Mouse (Mus musculus) right cerebral cortex, adult 2 months (tissue): ENCODE data around the gene Vmn2r8.
"Not testable (repeated sequence)": the region's sequence is repeated elsewhere in the genome, so short reads cannot be mapped to it uniquely, and the experiment has no call there.

Experiments used
- DNase-seq, 2 experiments: peaks; one replicate each; pipeline ENCODE4 v3.0.0; 2021 to 2022; ENCODE audit warnings: low spot score in 2 of 2

The Vmn2r8 gene

GRCm38 (mm10) chr5:108808750-108809149 is at the start of gene Vmn2r8:
TSS of gene Vmn2r8 (minus strand) at chr5:108808850.
- not testable (repeated sequence) for DNase-seq

DNA sequence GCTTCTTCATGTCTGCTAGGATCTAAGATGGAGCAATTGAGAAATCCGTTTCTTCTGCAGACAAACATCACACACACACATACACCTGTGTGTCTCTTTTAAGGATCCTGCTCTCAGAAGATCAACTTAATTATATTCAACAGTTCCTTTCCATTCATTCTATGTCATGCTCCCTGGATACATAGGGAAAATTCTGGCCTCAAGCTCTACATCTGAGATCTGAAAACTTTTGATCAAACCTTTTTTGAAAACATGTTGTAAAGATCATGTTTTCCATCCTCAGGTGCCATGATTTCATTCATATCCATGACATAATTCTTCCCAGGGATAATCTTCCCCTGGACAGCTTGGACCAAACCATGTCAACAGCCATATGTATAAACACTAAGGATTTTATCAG is 43.9 kb upstream of the Vmn2r8 start, which contains the start of gene Vmn2r9:
Vmn2r9 (minus strand) TSS at position 101 of the 400 bp plus-strand sequence.
- not testable (repeated sequence) for DNase-seq

- no peak for DNase-seq
Observed at GRCm38 (mm10) chr5:108849466-108849865, 40.8 kb upstream of the Vmn2r8 start.

DNA sequence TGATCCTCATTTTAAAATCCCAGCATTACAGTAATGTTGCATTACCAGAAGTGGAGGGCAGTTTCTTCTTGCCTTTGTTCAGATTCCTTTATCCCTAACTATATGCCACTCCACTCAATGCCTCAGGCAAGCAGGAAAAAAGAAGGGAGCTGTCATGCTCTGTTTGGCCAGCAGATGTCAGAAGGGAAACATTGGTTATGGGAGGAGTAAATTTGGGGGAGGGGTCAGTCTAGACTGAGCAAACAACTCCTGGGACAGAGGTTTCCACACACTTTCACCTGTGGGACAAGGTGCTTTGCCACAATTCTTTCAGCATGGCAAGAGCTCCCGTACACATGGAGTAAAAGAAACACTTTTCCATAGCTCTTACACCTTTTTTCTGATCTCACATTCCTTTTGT is 27.5 kb upstream of the Vmn2r8 start:
- DNase-seq = no peak

- no peak for DNase-seq
Observed at GRCm38 (mm10) chr5:108823276-108823675, 14.6 kb upstream of the Vmn2r8 start.

GRCm38 (mm10) chr5:108803646-108804045 is 5.0 kb downstream of the Vmn2r8 start:
- no peak for DNase-seq

GRCm38 (mm10) chr5:108795263-108795662 is 13.4 kb downstream of the Vmn2r8 start, which contains the start of gene Tmed11:
TSS of gene Tmed11 (minus strand) at chr5:108795363.
- DNase-seq = not testable (repeated sequence)

- peak in 1 of 2 experiments; percentile 1 for DNase-seq
Observed at GRCm38 (mm10) chr5:108790385-108790784, 18.3 kb downstream of the Vmn2r8 start.

DNA sequence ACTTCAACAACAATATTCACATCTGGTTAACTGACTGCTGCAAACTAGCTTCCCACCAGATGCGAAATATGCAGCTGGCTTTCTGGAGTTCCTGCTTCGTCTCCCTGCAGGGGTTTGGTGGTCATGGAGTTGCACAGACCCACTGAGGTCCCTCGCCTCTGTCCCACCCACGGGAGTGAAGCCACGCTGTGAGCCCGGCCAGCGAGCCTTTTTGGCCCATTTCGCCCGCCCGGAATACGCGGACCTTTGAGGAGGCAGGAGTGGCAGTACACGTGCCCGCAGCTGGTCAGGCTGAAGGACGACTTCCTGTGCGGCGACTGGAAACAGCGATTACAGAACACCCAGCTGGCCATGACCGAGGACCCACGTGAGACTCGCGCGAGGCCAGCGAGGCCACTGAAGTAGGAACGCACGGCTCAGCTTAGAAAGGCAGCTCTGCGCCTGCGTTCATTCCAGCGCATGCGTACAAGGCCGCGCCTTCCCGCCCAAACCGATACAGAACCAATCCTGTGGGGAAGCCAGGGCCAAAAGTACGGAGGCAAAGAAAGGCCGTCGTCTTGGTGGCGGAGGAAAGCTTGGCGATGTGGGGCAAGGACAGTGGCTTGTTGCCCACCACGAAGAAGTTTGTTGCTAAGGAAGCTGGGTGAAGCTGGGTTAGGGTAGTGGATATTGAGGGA is 33.9 kb downstream of the Vmn2r8 start, which contains the start of gene Rnf212:
Rnf212 (minus strand) TSS at position 353 of the 677 bp plus-strand sequence.
- DNase-seq = no peak

GRCm38 (mm10) chr5:108760002-108760401 is 48.6 kb downstream of the Vmn2r8 start:
- DNase-seq = no peak

- peak; percentile 50 to 59 for DNase-seq
Observed at GRCm38 (mm10) chr5:108758396-108758795, 50.3 kb downstream of the Vmn2r8 start.

- DNase-seq = not testable (repeated sequence)
Observed at GRCm38 (mm10) chr5:108751258-108751657, 57.4 kb downstream of the Vmn2r8 start.

DNA sequence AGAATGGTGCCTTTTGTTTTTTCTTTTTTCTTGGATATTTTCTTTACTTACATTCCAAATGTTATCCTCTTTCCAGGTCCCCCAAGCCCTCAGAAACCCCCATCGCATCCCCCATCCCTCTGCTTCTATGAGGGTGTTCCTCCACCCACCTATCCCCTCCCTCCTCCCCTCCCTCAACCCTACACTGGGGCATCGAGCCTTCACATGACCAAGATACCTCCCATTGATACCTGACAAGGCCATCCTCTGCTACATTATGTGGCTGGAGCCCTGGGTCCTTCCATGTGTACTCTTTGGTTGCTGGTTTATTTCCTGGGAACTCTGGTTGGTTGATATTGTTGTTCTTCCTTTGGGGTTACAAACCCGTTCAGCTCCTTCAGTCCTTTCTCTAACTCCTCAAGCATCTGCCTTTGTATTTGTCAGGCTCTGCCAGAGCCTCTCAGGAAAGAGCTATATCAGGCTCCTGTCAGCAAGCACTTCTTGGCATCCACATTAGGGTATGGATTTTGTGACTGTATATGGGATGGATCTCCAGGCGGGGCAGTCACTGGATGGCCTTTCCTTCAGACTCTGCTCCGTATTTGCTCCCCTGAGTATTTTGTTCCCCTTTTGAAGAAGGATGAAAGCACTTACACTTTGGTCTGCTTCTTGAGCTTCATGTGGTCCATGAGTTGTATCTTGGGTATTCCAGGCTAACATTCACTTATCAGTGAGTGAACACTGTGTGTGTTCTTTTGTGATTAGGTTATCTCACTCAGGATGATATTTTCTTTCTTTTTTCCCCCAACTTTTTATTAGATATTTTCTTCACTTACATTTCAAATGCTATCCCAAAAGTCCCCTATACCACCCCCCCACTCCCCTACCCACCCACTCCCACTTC is 58.1 kb downstream of the Vmn2r8 start:
- no peak for DNase-seq

- DNase-seq = no peak
Observed at GRCm38 (mm10) chr5:108744629-108745028, 64.0 kb downstream of the Vmn2r8 start.

DNA sequence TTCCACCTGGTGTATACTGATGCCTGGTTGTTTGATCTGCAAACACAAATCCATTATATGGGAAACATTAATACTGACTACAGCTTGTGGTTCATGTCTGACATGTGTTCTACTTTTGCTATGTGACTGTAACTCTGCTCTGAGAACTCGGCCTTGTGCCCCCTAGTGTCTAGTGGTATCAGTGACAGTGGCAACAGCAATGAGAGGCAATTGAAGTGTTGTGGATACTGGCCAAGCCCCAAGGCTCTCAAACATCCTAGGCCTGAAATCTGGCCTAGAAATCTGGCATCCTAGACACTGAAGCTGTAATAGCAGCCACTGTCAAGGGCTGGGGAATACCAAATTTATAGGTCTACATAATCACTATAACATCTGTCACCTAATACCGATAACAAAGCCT is 64.8 kb downstream of the Vmn2r8 start:
- no peak for DNase-seq

DNA sequence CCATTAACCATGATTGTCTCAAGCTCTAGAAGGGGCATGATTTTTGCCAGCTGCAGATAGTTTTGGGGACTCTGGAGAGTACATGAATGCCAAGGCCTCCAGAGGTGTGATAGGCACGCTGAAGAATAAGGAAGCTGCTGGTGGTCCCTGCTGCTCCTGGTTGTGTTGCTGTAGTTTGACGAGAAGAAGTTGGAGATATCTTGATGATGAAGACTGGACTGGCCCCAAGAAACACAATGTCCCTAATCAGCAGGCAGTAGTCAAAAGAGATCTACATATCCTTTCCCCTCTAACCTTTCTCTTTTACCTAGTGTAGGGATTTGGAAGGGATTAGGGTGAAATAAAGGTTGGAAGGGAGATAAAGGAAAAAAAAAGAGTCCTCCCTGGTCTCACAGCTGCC is 66.1 kb downstream of the Vmn2r8 start:
- no peak for DNase-seq

- DNase-seq = no peak
Observed at GRCm38 (mm10) chr5:108741844-108742243, 66.8 kb downstream of the Vmn2r8 start.
